Mouse (Mus musculus): ENCODE data around the gene Cmtm4. TPM values are rescaled to one million over a fixed set of nuclear protein-coding genes. Genes with fewer than 3 reads are reported as not detected.
A peak's percentile ranks its signal among the peaks of the same experiment; 100 is the strongest.

Cmtm4 gene
- total and polyA plus RNA-seq, 3 experiments: 6.5 to 31.1 (median 12.0) TPM

GRCm38 (mm10) chr8:104442299-104443124 lies 46.9 kb upstream of the Cmtm4 start, which contains the start of gene Dync1li2:
TSS of gene Dync1li2 (minus strand) at chr8:104443047.
- Histone ChIP-seq H3K36me3 (ENCODE audit: control insufficient read depth in 1 of 2, insufficient read depth in 2 of 2, low read length in 2 of 2) (peaks cover 0 to 4% of the 10 kb centered on the region in 2 experiments; a peak in 2 of 4 replicates), H3K4me3 (ENCODE audit: control insufficient read depth in 1 of 2, insufficient read depth in 1 of 2, low read depth in 2 of 2, low read length in 2 of 2) (peak within 1 kb of the TSS; percentile 45 to 84), H3K79me2 (ENCODE audit: control insufficient read depth, insufficient read depth, low read length, poor library complexity) (peaks cover 20% of the 10 kb centered on the region), H3K4me1 (ENCODE audit: control insufficient read depth in 1 of 2, insufficient read depth in 2 of 2, low read length in 2 of 2) (peaks cover 0 to 12% of the 10 kb centered on the region in 2 experiments; a peak in 2 of 4 replicates), H3K9ac (ENCODE audit: control insufficient read depth, low read depth, low read length, poor library complexity, severe bottlenecking) (peak within 1 kb of the TSS; percentile 83), H3K9me3 (replicated peaks; ENCODE audit: insufficient read depth, low read length) (no peaks in the 10 kb centered on the region), H3K27me3 (ENCODE audit: control insufficient read depth in 1 of 2, insufficient read depth in 2 of 2, low read length in 2 of 2) (peaks cover 0 to 3% of the 10 kb centered on the region in 2 experiments; a peak in 2 of 4 replicates), H3K27ac (ENCODE audit: control insufficient read depth, low read depth, low read length) (peak within 1 kb of the TSS; percentile 58)
- peak; percentile 93 for DNase-seq (ENCODE audit: low read depth, low spot score)
- TF ChIP-seq POLR2A (IDR thresholded peaks at IDR 0.05; ENCODE audit: control insufficient read depth in 1 of 2, insufficient read depth in 1 of 2, low read depth in 1 of 2, low read length in 2 of 2, poor library complexity in 1 of 2) (peak; percentile 70 to 80; a peak in 3 of 4 replicates), EP300 (IDR thresholded peaks at IDR 0.05; ENCODE audit: low read depth in 1 of 2, low read length in 2 of 2) (peak in 1 of 2 experiments; percentile 31; a peak in 2 of 4 replicates), ZMIZ1 (IDR thresholded peaks at IDR 0.05; ENCODE audit: low read depth, low read length) (no peak), KAT2A (conservative IDR thresholded peaks at IDR 0.05; ENCODE audit: low read depth, low read length) (no peak; the same call in 1 of the 2 replicates), SIN3A (IDR thresholded peaks at IDR 0.05; ENCODE audit: low read length) (peak; percentile 85), CTCF (IDR thresholded peaks at IDR 0.05 in 2 of 3, conservative IDR thresholded peaks at IDR 0.05 in 1 of 3; ENCODE audit: control insufficient read depth in 1 of 3, insufficient read depth in 1 of 3, low read depth in 2 of 3, low read length in 3 of 3, poor library complexity in 1 of 3, severe bottlenecking in 1 of 3) (peak; percentile 67 to 93 (median 82); a peak in 5 of 6 replicates), MXI1 (IDR thresholded peaks at IDR 0.05; ENCODE audit: low read depth, low read length) (peak; percentile 59; the same call in 1 of the 2 replicates), MYB (IDR thresholded peaks at IDR 0.05; ENCODE audit: low read depth, low read length) (no peak), UBTF (IDR thresholded peaks at IDR 0.05; ENCODE audit: borderline replicate concordance, insufficient read depth, low read depth, low read length) (no peak), MAZ (IDR thresholded peaks at IDR 0.05; ENCODE audit: low read depth, low read length) (peak; percentile 38; the same call in 1 of the 2 replicates), ELF1 (IDR thresholded peaks at IDR 0.05; ENCODE audit: low read depth, low read length) (0 out of 2 replicates have a peak, but pooled peaks have one; percentile 30), SMC3 (IDR thresholded peaks at IDR 0.05; ENCODE audit: low read depth, low read length) (peak; percentile 58), CHD1 (IDR thresholded peaks at IDR 0.05; ENCODE audit: low read depth, low read length) (no peak), POLR2AphosphoS2 (IDR thresholded peaks at IDR 0.05; ENCODE audit: low read length) (peak; percentile 62; the same call in 1 of the 2 replicates), E2F4 (IDR thresholded peaks at IDR 0.05; ENCODE audit: borderline replicate concordance, low read depth, low read length) (no peak), MYC (IDR thresholded peaks at IDR 0.05; ENCODE audit: low read depth, low read length) (no peak), TCF12 (IDR thresholded peaks at IDR 0.05; ENCODE audit: low read depth, low read length) (peak; percentile 32; the same call in 1 of the 2 replicates), NRF1 (IDR thresholded peaks at IDR 0.05; ENCODE audit: insufficient read depth, low read depth, low read length, poor library complexity, severe bottlenecking) (peak; percentile 15; the same call in 1 of the 2 replicates), MAX (IDR thresholded peaks at IDR 0.05; ENCODE audit: low read length) (peak; percentile 99), HCFC1 (IDR thresholded peaks at IDR 0.05; ENCODE audit: low read depth, low read length) (peak; percentile 86), RAD21 (IDR thresholded peaks at IDR 0.05; ENCODE audit: low read depth, low read length) (peak; percentile 50), ETS1 (IDR thresholded peaks at IDR 0.05; ENCODE audit: low read depth, low read length) (peak; percentile 53; the same call in 1 of the 2 replicates), ZNF384 (IDR thresholded peaks at IDR 0.05; ENCODE audit: low read depth, low read length) (no peak), NELFE (IDR thresholded peaks at IDR 0.05; ENCODE audit: low read depth, low read length) (peak; percentile 70), RCOR1 (IDR thresholded peaks at IDR 0.05; ENCODE audit: low read depth, low read length) (0 out of 2 replicates have a peak, but pooled peaks have one; percentile 11)
